Mouse (Mus musculus): ENCODE results near the gene Hpn.

Hpn gene

GRCm38 (mm10) chr7:31140941-31141340, 25.9 kb upstream of the Hpn start:
- DNase-seq (ENCODE audit: low spot score in 2 of 2): no peak

- DNase-seq (ENCODE audit: low spot score in 2 of 2): no peak
Measured at GRCm38 (mm10) chr7:31140302-31140701, 25.2 kb upstream of the Hpn start.

GRCm38 (mm10) chr7:31139765-31140164, 24.7 kb upstream of the Hpn start:
- DNase-seq (ENCODE audit: low spot score in 2 of 2): no peak

GRCm38 (mm10) chr7:31135717-31136116, 20.6 kb upstream of the Hpn start:
- DNase-seq (ENCODE audit: low spot score in 2 of 2): no peak

GRCm38 (mm10) chr7:31131866-31132265, 16.8 kb upstream of the Hpn start:
- DNase-seq (ENCODE audit: low spot score in 2 of 2): no peak

GRCm38 (mm10) chr7:31130841-31131240, 15.8 kb upstream of the Hpn start:
- DNase-seq (ENCODE audit: low spot score in 2 of 2): no peak

GRCm38 (mm10) chr7:31130197-31130596, 15.1 kb upstream of the Hpn start:
- no peak for DNase-seq (ENCODE audit: low spot score in 2 of 2)

- no peak for DNase-seq (ENCODE audit: low spot score in 2 of 2)
Measured at GRCm38 (mm10) chr7:31128157-31128705, 13.1 kb upstream of the Hpn start.

- no peak for DNase-seq (ENCODE audit: low spot score in 2 of 2)
Measured at GRCm38 (mm10) chr7:31126851-31127724, 12.0 kb upstream of the Hpn start, which contains the start of gene Scn1b. Gene Scn1b (minus strand): TSS chr7:31127003.

GRCm38 (mm10) chr7:31126211-31126751, 11.2 kb upstream of the Hpn start:
- DNase-seq (ENCODE audit: low spot score in 2 of 2): no peak

GRCm38 (mm10) chr7:31125116-31125515, 10.0 kb upstream of the Hpn start:
- no peak for DNase-seq (ENCODE audit: low spot score in 2 of 2)

GRCm38 (mm10) chr7:31124381-31124780, 9.3 kb upstream of the Hpn start:
- DNase-seq (ENCODE audit: low spot score in 2 of 2): no peak

GRCm38 (mm10) chr7:31123697-31124096, 8.6 kb upstream of the Hpn start:
- DNase-seq (ENCODE audit: low spot score in 2 of 2): no peak

- DNase-seq (ENCODE audit: low spot score in 2 of 2): no peak
Measured at GRCm38 (mm10) chr7:31122641-31123631, 7.8 kb upstream of the Hpn start.

GRCm38 (mm10) chr7:31119556-31119955, 4.5 kb upstream of the Hpn start:
- DNase-seq (ENCODE audit: low spot score in 2 of 2): no peak

- DNase-seq (ENCODE audit: low spot score in 2 of 2): no peak
Measured at GRCm38 (mm10) chr7:31118486-31118885, 3.4 kb upstream of the Hpn start.

GRCm38 (mm10) chr7:31117465-31117864, 2.4 kb upstream of the Hpn start:
- no peak for DNase-seq (ENCODE audit: low spot score in 2 of 2)

GRCm38 (mm10) chr7:31116721-31117145, 1.6 kb upstream of the Hpn start:
- no peak for DNase-seq (ENCODE audit: low spot score in 2 of 2)

GRCm38 (mm10) chr7:31115587-31116043, 525 bp upstream of the Hpn start:
- no peak for DNase-seq (ENCODE audit: low spot score in 2 of 2)

- no peak for DNase-seq (ENCODE audit: low spot score in 2 of 2)
Measured at GRCm38 (mm10) chr7:31114646-31115045, 444 bp downstream of the Hpn start.

GRCm38 (mm10) chr7:31113800-31114199, 1.3 kb downstream of the Hpn start:
- DNase-seq (ENCODE audit: low spot score in 2 of 2): no peak

- DNase-seq (ENCODE audit: low spot score in 2 of 2): no peak
Measured at GRCm38 (mm10) chr7:31112036-31112435, 3.1 kb downstream of the Hpn start.
